In genomic region chr4:59837659-59838058, GRCm38 (mm10) we compare ENCODE assay signal across 12 mouse cellular contexts. TPM values are rescaled to one million over a fixed set of nuclear protein-coding genes. Genes with fewer than 3 reads are reported as not detected.
A peak's percentile ranks its signal among the peaks of the same experiment; 100 is the strongest.
DNase-seq lines count a peak whose midpoint lies in the region; ATAC-seq and TF ChIP-seq lines count a peak whose summit lies in the region.
"Had no signal": no experiment of that assay in that cellular context is flagged by ENCODE, and none has a peak within 500 bp of the region (broad histone marks: within the 10 kb centered on the region; RNA-seq: fewer than 3 reads in every experiment).

No protein-coding gene starts in this region.

- peak overlapping the region; percentile 43 for H3K27ac ChIP-seq in cerebellum, adult 2 months (ENCODE audit: insufficient read depth, low read length)
- H3K27ac ChIP-seq in liver, postnatal 0 days (ENCODE audit: low read depth), result peak overlapping the region; percentile 55

- no peaks in the 10 kb centered on the region for H3K9me3 ChIP-seq in liver, postnatal 0 days (ENCODE audit: low read length)

- H3K36me3 ChIP-seq in liver, postnatal 0 days (replicated peaks; ENCODE audit: insufficient read depth, low read length), result peaks cover 5% of the 10 kb centered on the region; the same call in 1 of the 2 replicates

- WGBS in cerebellum, adult 2 months, result 46% methylated on average over 7 of the region's 7 CpGs
- 40% methylated on average over 7 of the region's 7 CpGs for WGBS in liver, postnatal 0 days (ENCODE audit: insufficient replicate concordance)

- no peak overlapping the region for H3K4me3 ChIP-seq in cerebellum, adult 2 months (replicated peaks; ENCODE audit: insufficient read depth, low read depth, low read length)
- no peak overlapping the region for H3K4me3 ChIP-seq in liver, postnatal 0 days (ENCODE audit: low read depth, low read length)

- ATAC-seq in liver, postnatal 0 days, result no peak
- ATAC-seq in erythroid progenitor cell, adult 5-6 weeks (replicated peaks; ENCODE audit: low FRiP score, poor library complexity, severe bottlenecking), result no peak
- ATAC-seq: midbrain, embryonic 16.5 days; Patski had no signal

- H3K4me1 ChIP-seq in cerebellum, adult 2 months (ENCODE audit: control insufficient read depth, insufficient read depth, low read length), result peaks cover 19% of the 10 kb centered on the region
- peaks cover 9% of the 10 kb centered on the region for H3K4me1 ChIP-seq in liver, postnatal 0 days (ENCODE audit: insufficient read depth)

- peak; percentile 51 to 59 for DNase-seq in cerebellum, adult 2 months
- no peak for DNase-seq in cerebellum, adult 11-12 months
- DNase-seq in right cerebral cortex, postnatal 10 days (ENCODE audit: low spot score in 2 of 2), result peak; percentile 39 to 43
- no peak for DNase-seq in right cerebral cortex, postnatal 25 days
- DNase-seq in liver, postnatal 0 days, result no peak
- no peak for DNase-seq in layer of hippocampus, postnatal 10 days (ENCODE audit: low spot score in 2 of 2)
- DNase-seq in urinary bladder, adult 18-20 months (ENCODE audit: low spot score in 2 of 2), result no peak
- DNase-seq: right cerebral cortex, postnatal 14 days; thymus, postnatal 4 days had no signal

- no peak overlapping the region for H3K9ac ChIP-seq in liver, postnatal 0 days (replicated peaks)

- peak overlapping the region; percentile 30; the same call in 1 of the 2 replicates for H3K4me2 ChIP-seq in liver, postnatal 0 days (ENCODE audit: low read depth, low read length)

- no peak for TF ChIP-seq POLR2A in cerebellum, adult 2 months (IDR thresholded peaks at IDR 0.05; ENCODE audit: borderline replicate concordance, insufficient read depth, low read length)

- H3K27me3 ChIP-seq in cerebellum, adult 2 months (ENCODE audit: control insufficient read depth, insufficient read depth, low read length), result no peaks in the 10 kb centered on the region
- H3K27me3 ChIP-seq in liver, postnatal 0 days (ENCODE audit: insufficient read depth, low read length), result no peaks in the 10 kb centered on the region
- H3K27me3 ChIP-seq: Patski had no signal

- TF ChIP-seq EP300 in liver, postnatal 0 days (IDR thresholded peaks at IDR 0.05; ENCODE audit: low read depth), result no peak

- no peak for TF ChIP-seq CTCF in cerebellum, adult 2 months (IDR thresholded peaks at IDR 0.05; ENCODE audit: borderline replicate concordance, insufficient read depth, low read depth, low read length)
- TF ChIP-seq CTCF in liver, postnatal 0 days (IDR thresholded peaks at IDR 0.05; ENCODE audit: low read depth), result no peak

RNA-seq across cellular contexts. Expression of gene Snx30, which starts 32.0 kb away (rescaled TPM):
- polyA plus RNA-seq in cerebellum, adult 2 months (2012; rRNA removed), result 24.7 and 26.1 TPM in 2 replicates
- 3.5 and 4.5 TPM in 2 replicates for polyA plus RNA-seq in liver, postnatal 0 days (2015; fragmentation: Nextera tagmentation; extraction: Ambion mirVana)
- total RNA-seq in layer of hippocampus, postnatal 10 days (2021), result 10 to 100 TPM; 55.4 to 59.4 TPM
- 2.2 and 2.5 TPM in 2 replicates for total RNA-seq in erythroid progenitor cell, adult 5-6 weeks (2015; ENCODE audit: low replicate concordance)
- total RNA-seq in erythroid progenitor cell, adult 5-6 weeks (2017; ENCODE audit: low replicate concordance), result 3.1 and 5.0 TPM in 2 replicates

RNA-seq across cellular contexts. Expression of gene Inip, which starts 36.3 kb away (rescaled TPM):
- polyA plus RNA-seq in cerebellum, adult 2 months (2012; rRNA removed), result 22.5 and 23.3 TPM in 2 replicates
- 11.2 and 12.6 TPM in 2 replicates for polyA plus RNA-seq in liver, postnatal 0 days (2015; fragmentation: Nextera tagmentation; extraction: Ambion mirVana)
- 10 to 100 TPM; 21.7 to 22.2 TPM for total RNA-seq in layer of hippocampus, postnatal 10 days (2021)
- 7.1 and 15.1 TPM in 2 replicates for total RNA-seq in erythroid progenitor cell, adult 5-6 weeks (2015; ENCODE audit: low replicate concordance)
- 15.9 and 23.4 TPM in 2 replicates for total RNA-seq in erythroid progenitor cell, adult 5-6 weeks (2017; ENCODE audit: low replicate concordance)

Comparison
In these comparisons a context has a peak if more than half of its experiments do, and no peak if none do; other contexts are left out.
1. DNase-seq: peak in cerebellum, adult 2 months (2 of 2) and right cerebral cortex, postnatal 10 days (2 of 2); none in cerebellum, adult 11-12 months (single experiment), right cerebral cortex, postnatal 25 days (single experiment), liver, postnatal 0 days (single experiment), layer of hippocampus, postnatal 10 days (0 of 2) and urinary bladder, adult 18-20 months (0 of 2).
2. RNA of gene Snx30, which starts 32.0 kb away (total RNA-seq): 55.4 to 59.4 TPM in layer of hippocampus, postnatal 10 days; 2.2 to 5.0 TPM in erythroid progenitor cell, adult 5-6 weeks; every median in the first group is over 4 times any median in the second.